Mouse (Mus musculus) testis, adult 2 months (tissue): ENCODE measurements around the gene Man1a2. TPM values are rescaled to one million over a fixed set of nuclear protein-coding genes. Genes with fewer than 3 reads are reported as not detected.
A peak's percentile ranks its signal among the peaks of the same experiment; 100 is the strongest.

Experiments used
- H3K27ac ChIP-seq: fragments of 200-500 bp; 2 replicates; pipeline ENCODE4 v1.5.1; 2012; ENCODE audit warnings: low read depth, low read length; ENCODE audit not compliant: control insufficient read depth, insufficient read depth
- H3K27me3 ChIP-seq: fragments of 200-500 bp; 2 replicates; pipeline ENCODE4 v1.6.1; 2012; ENCODE audit warnings: mild to moderate bottlenecking, low read length, moderate library complexity; ENCODE audit not compliant: control insufficient read depth, insufficient read depth
- H3K36me3 ChIP-seq: fragments of 200-500 bp; 2 replicates; pipeline ENCODE4 v1.6.1; 2012; ENCODE audit warnings: mild to moderate bottlenecking, low read length; ENCODE audit not compliant: control insufficient read depth, insufficient read depth
- H3K4me1 ChIP-seq: fragments of 200-500 bp; 2 replicates; pipeline ENCODE4 v1.6.1; 2012; ENCODE audit warnings: low read length; ENCODE audit not compliant: control insufficient read depth, insufficient read depth
- H3K4me3 ChIP-seq: fragments of 200-500 bp; 2 replicates; pipeline ENCODE4 v1.5.1; 2012; ENCODE audit warnings: low read depth, mild to moderate bottlenecking, low read length, moderate library complexity, mixed read lengths; ENCODE audit not compliant: control insufficient read depth
- CTCF ChIP-seq: fragments of 200-500 bp; IDR thresholded peaks from 2 replicates; pipeline ENCODE4 v1.5.1; 2012; ENCODE audit warnings: low read depth, mild to moderate bottlenecking, inconsistent platforms, low read length, moderate library complexity; ENCODE audit not compliant: control insufficient read depth, insufficient read depth, insufficient replicate concordance
- POLR2A ChIP-seq: fragments of 200-500 bp; IDR thresholded peaks from 2 replicates; pipeline ENCODE4 v1.6.1; 2012; ENCODE audit warnings: low read depth, mild to moderate bottlenecking, inconsistent platforms, low read length, moderate library complexity; ENCODE audit not compliant: control insufficient read depth
- polyA plus RNA-seq: library from polyadenylated mRNA; depleted of rRNA; stranded (reverse); fragments of >200 nt; gene quantifications from 2 replicates; pipeline ENCODE4 v1.2.3, GENCODE M21; 2012

Man1a2 gene
- polyA plus RNA-seq, 1 experiment, result 12.0 TPM

DNA sequence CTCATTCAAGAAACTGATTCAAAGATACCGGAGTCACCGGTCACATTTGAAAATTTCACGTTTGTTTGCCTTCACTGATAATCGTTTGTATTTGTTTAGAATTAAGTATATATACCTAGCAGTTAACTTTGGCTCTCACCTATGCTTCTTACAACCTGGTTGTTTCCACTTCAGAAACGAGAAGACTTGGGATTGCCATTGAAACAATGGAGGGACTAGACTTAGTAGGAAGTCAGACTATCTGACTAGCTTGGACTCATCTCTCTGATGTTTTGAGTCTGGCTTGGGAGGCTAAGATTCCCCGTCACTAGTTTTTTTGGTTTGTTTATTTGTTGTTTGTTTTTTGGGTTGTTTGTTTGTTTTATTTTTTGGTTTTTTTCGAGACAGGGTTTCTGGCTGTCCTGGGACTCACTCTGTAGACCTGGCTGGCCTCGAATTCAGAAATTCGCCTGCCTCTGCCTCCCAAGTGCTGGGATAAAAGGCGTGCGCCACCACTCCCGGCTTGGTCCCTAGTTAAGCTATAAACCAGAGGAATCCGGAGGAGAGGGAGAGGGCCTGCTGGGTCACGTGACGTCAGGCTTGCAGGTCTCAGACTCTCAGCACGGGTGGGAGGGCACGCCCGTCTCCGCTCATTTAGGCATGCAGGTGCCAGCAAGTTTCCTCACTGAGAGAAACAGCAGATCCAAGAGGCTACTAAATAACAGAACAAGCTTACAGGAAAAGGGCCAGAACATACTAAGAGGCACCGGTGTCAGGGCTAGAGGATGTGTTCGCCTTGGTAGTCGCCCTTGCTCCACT, 18.7 kb upstream of the Man1a2 start:
- TF ChIP-seq POLR2A (no peak), CTCF (no peak)
- Histone ChIP-seq H3K4me3 (peak overlapping the region; percentile 32), H3K27me3 (no peaks in the 10 kb centered on the region), H3K4me1 (peaks cover 5% of the 10 kb centered on the region), H3K36me3 (no peaks in the 10 kb centered on the region), H3K27ac (no peak overlapping the region)

DNA sequence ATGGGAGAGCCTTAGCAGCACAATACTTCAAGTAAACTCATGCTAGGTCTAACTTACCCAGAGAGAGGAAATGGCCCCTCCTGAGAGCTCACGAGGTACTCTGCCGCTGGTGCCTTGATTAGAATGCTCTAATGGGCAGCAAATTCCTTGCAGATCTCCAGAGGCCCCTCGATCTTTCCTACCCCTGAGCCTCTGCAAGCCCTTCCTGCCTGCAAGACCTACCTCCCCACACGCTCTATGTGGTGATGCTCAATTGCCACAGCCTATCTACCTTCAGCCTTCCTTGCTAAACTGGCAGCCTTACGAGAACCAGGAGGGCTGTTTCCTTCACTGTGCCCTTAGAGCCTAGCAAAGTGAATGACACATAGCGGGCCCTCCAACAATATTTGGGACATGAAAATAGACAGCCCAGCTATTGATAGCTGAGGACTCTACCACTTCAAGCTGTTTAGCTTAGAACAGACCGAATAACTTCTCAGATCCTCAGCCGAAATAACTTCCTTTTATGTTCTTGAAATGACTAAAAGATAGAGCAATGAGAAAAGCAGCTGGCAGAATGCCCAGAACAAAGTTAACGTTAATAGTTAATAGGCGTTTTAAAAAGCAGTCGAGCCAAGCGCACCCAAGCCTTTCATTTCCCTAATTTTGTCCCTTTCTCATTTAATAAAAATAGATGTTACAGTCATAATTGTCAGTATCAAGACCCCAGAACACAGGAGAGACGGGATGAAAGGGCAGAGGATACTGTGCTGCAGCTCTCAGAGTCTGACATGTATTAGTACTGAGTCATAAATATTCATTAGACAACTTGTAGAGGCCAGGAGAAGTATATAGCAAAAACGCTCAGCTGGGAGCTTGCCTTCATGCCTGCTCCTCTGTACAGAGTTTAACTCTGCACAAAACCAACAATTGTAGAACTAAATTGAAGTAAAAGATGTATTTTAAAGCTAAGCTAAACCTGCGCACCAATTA, 17.9 kb upstream of the Man1a2 start:
- no peaks in the 10 kb centered on the region for H3K27me3 ChIP-seq
- H3K27ac ChIP-seq, result no peak overlapping the region
- peaks cover 5% of the 10 kb centered on the region for H3K4me1 ChIP-seq
- no peak overlapping the region for H3K4me3 ChIP-seq
- no peak for TF ChIP-seq CTCF
- TF ChIP-seq POLR2A, result no peak
- no peaks in the 10 kb centered on the region for H3K36me3 ChIP-seq

DNA sequence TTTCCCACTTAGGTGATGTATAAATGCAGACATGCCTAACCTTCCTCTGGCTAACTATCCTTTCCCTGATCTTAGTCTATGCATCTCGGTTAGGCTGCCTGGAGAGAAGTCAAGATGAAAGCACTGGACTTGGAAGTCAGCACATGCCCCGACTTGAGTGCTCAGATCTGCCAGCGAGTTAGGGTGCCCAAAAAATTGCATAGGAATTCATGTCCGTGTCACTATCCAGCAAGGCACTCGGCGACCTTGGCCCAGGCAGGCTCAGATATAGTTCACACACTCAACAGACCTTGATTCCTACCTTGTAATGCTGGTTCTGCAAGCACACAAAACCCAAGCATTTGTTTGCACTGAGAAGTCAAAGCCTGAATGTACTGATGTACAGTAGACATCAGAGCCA, 3.4 kb upstream of the Man1a2 start:
- H3K27ac ChIP-seq, result no peak overlapping the region
- no peaks in the 10 kb centered on the region for H3K27me3 ChIP-seq
- no peak for TF ChIP-seq CTCF
- TF ChIP-seq POLR2A, result no peak
- H3K36me3 ChIP-seq, result no peaks in the 10 kb centered on the region
- H3K4me1 ChIP-seq, result peaks cover 9% of the 10 kb centered on the region
- H3K4me3 ChIP-seq, result no peak overlapping the region

DNA sequence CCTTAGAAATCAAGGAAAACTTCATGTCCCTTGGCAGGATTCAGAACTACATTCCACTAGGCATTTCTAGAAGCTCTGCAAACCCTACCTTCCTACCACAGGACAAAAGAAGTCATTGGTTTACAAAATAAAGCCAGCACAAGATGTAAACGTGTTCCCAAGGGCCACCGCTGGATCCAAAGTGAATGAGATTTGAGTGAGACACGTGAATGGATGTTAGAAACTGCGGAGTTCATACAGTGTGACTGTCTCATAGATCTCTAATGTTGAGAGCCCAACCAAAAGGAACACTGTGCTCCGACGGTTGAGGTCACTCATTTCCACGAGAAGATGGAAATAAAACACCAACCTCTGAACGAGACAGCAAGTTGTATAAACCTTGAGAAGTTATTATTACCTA, 1.5 kb upstream of the Man1a2 start:
- H3K27ac ChIP-seq, result peak overlapping the region; percentile 17; the same call in 1 of the 2 replicates
- no peak overlapping the region for H3K4me3 ChIP-seq

DNA sequence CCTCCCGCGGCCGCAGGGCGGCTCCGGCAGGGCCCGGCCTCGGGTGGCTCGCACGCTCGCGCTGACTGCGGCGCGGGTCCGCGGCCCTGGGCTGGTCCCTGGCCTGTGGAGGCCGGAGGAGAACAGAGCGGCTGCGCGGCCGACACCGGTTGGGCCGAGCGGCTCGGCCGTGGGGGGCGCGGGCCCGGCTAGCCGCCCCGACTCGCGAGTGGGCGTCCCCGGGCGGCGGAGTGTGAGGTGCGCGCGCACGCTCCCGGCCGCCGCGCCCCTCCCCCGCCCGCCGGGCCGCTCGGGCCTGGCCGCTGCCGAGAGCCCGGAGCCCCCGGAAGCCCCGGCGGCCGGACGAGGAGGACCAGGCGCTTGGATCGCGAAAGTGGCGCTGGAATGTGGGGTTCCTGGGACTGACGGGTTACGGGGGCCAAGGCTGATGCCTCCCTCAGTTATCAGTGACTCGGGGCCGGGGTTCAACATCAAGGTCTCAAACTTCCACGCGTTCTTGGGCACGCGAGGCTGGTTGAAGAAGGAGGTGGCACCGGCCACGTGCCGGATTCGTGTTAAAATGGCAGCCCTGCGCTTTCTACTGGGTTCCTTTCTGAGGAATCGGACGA, 564 bp upstream of the Man1a2 start:
- Histone ChIP-seq H3K4me3 (peak overlapping the region; percentile 92), H3K27ac (peak overlapping the region; percentile 96), H3K27me3 (no peaks in the 10 kb centered on the region), H3K36me3 (no peaks in the 10 kb centered on the region), H3K4me1 (peaks cover 8% of the 10 kb centered on the region)
- TF ChIP-seq POLR2A, result peak; percentile 59
- 0 out of 2 replicates have a peak, but pooled peaks have one; percentile 3 for TF ChIP-seq CTCF

More for the DNA sequence above, 1.5 kb upstream of the Man1a2 start:
- H3K27me3 ChIP-seq, result no peaks in the 10 kb centered on the region
- no peaks in the 10 kb centered on the region for H3K36me3 ChIP-seq
- H3K4me1 ChIP-seq, result peaks cover 8% of the 10 kb centered on the region
- TF ChIP-seq CTCF (no peak), POLR2A (no peak)

DNA sequence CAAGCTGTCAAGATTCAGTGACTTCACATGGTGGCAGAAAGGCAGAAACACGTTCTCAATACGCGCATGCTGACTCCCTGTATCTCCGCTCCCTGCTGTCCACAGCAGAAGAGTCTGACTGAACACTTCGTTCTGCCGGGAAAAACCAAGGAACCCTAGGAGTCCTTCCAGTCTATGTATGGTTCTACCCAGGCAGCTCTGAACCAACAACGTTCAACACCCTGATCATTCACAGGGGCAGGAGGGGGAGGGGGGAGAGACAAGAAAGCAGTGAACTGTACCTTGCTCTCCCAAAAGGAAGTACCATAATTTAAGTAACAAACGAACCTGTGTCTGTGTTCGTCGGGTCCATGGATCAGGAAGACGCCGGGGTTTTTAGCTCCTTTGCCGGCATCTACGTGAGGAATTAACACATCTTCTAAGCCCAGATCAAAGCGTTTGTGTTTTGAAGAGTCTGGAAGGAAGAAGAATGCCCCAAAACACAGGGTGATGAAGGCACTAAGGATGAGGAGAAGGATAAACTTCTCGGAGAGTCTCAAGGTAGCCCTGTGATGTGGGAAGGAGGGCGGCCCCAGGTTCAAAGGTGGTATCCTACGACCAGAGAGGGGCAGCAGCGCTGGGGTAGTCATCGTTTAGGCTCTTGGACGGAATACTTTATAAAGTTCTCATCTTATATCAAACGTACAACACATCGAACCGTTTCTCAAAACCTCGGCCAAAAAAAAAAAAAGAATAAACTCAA, 898 bp downstream of the Man1a2 start:
- Histone ChIP-seq H3K36me3 (no peaks in the 10 kb centered on the region), H3K27ac (peak overlapping the region; percentile 54), H3K4me3 (peak overlapping the region; percentile 81), H3K4me1 (peaks cover 8% of the 10 kb centered on the region), H3K27me3 (no peaks in the 10 kb centered on the region)
- TF ChIP-seq CTCF (no peak), POLR2A (no peak)
